Mouse (Mus musculus) bone marrow macrophage, adult 2 months (primary cell): ENCODE data around the gene Cenpe. TPM values are rescaled to one million over a fixed set of nuclear protein-coding genes. Genes with fewer than 3 reads are reported as not detected.

Experiments
- H3K27ac ChIP-seq: 2 replicates; pipeline ENCODE4 v1.5.1; 2012; ENCODE audit warnings: low read depth, low read length; ENCODE audit not compliant: insufficient read depth
- H3K4me1 ChIP-seq: 2 replicates; pipeline ENCODE4 v1.6.1; 2012; ENCODE audit warnings: low read length; ENCODE audit not compliant: control insufficient read depth, insufficient read depth
- H3K4me3 ChIP-seq: 2 replicates; pipeline ENCODE4 v1.5.1; 2012; ENCODE audit warnings: mild to moderate bottlenecking, low read length, moderate library complexity; ENCODE audit not compliant: insufficient read depth
- CTCF ChIP-seq: IDR thresholded peaks from 2 replicates; pipeline ENCODE4 v1.5.1; 2012; ENCODE audit warnings: low read depth, mild to moderate bottlenecking, low read length, moderate library complexity
- POLR2A ChIP-seq: IDR thresholded peaks from 2 replicates; pipeline ENCODE4 v1.6.1; 2012; ENCODE audit warnings: mild to moderate bottlenecking, low read depth, low read length, borderline replicate concordance
- polyA plus RNA-seq: library from polyadenylated mRNA; stranded (reverse); fragments of >200 nt; gene quantifications from 2 replicates; pipeline ENCODE4 v1.2.4, GENCODE M21; 2012; ENCODE audit not compliant: missing spikeins, insufficient read depth, insufficient read length

Gene Cenpe
- polyA plus RNA-seq, 1 experiment, result 18.7 TPM

GRCm38 (mm10) chr3:135280160-135280559 lies 67.8 kb downstream of the Cenpe start:
- H3K27ac ChIP-seq, result no peak overlapping the region
- no peak overlapping the region for H3K4me3 ChIP-seq
- no peaks in the 10 kb centered on the region for H3K4me1 ChIP-seq
- no peak for TF ChIP-seq CTCF
- TF ChIP-seq POLR2A, result no peak

- TF ChIP-seq CTCF, result peak; percentile 26; the same call in 1 of the 2 replicates
- TF ChIP-seq POLR2A, result no peak
- Histone ChIP-seq H3K4me3 (no peak within 1 kb of the TSS), H3K27ac (no peak within 1 kb of the TSS), H3K4me1 (no peaks in the 10 kb centered on the region)
Measured at GRCm38 (mm10) chr3:135280669-135281415, 68.5 kb downstream of the Cenpe start, which contains the start of gene Bdh2. Gene Bdh2 (plus strand): TSS chr3:135281221.

GRCm38 (mm10) chr3:135281701-135282100 lies 69.4 kb downstream of the Cenpe start:
- Histone ChIP-seq H3K4me3 (no peak overlapping the region), H3K4me1 (no peaks in the 10 kb centered on the region), H3K27ac (no peak overlapping the region)
- TF ChIP-seq CTCF, result no peak
- no peak for TF ChIP-seq POLR2A

GRCm38 (mm10) chr3:135285256-135285655 lies 72.9 kb downstream of the Cenpe start:
- Histone ChIP-seq H3K27ac (no peak overlapping the region), H3K4me3 (no peak overlapping the region), H3K4me1 (no peaks in the 10 kb centered on the region)
- no peak for TF ChIP-seq POLR2A
- no peak for TF ChIP-seq CTCF

GRCm38 (mm10) chr3:135285807-135286206 lies 73.5 kb downstream of the Cenpe start:
- TF ChIP-seq POLR2A (no peak), CTCF (no peak)
- no peak overlapping the region for H3K27ac ChIP-seq
- H3K4me1 ChIP-seq, result no peaks in the 10 kb centered on the region
- no peak overlapping the region for H3K4me3 ChIP-seq

GRCm38 (mm10) chr3:135288138-135288750 lies 75.9 kb downstream of the Cenpe start:
- no peak overlapping the region for H3K4me3 ChIP-seq
- H3K27ac ChIP-seq, result no peak overlapping the region
- H3K4me1 ChIP-seq, result no peaks in the 10 kb centered on the region
- TF ChIP-seq CTCF (no peak), POLR2A (no peak)

GRCm38 (mm10) chr3:135289148-135289547 lies 76.8 kb downstream of the Cenpe start:
- Histone ChIP-seq H3K27ac (no peak overlapping the region), H3K4me1 (no peaks in the 10 kb centered on the region), H3K4me3 (no peak overlapping the region)
- no peak for TF ChIP-seq POLR2A

GRCm38 (mm10) chr3:135290249-135290894 lies 78.0 kb downstream of the Cenpe start:
- TF ChIP-seq CTCF (no peak), POLR2A (no peak)
- Histone ChIP-seq H3K4me3 (no peak overlapping the region), H3K27ac (no peak overlapping the region), H3K4me1 (peaks cover 4% of the 10 kb centered on the region)

- peaks cover 15% of the 10 kb centered on the region for H3K4me1 ChIP-seq
- TF ChIP-seq CTCF (no peak), POLR2A (no peak)
- no peak overlapping the region for H3K27ac ChIP-seq
- H3K4me3 ChIP-seq, result no peak overlapping the region
Measured at GRCm38 (mm10) chr3:135293703-135294102, 81.4 kb downstream of the Cenpe start.

GRCm38 (mm10) chr3:135295559-135295958 lies 83.2 kb downstream of the Cenpe start:
- TF ChIP-seq CTCF (no peak), POLR2A (no peak)
- no peak overlapping the region for H3K4me3 ChIP-seq
- H3K27ac ChIP-seq, result peak overlapping the region; percentile 38
- peaks cover 21% of the 10 kb centered on the region for H3K4me1 ChIP-seq
